Comparison of ENCODE assay signal across 20 mouse cellular contexts in genomic region chr2:62557417-62557816, GRCm38 (mm10). TPM values are rescaled to one million over a fixed set of nuclear protein-coding genes. Genes with fewer than 3 reads are reported as not detected.
DNase-seq lines count a peak whose midpoint lies in the region; ATAC-seq and TF ChIP-seq lines count a peak whose summit lies in the region.
"Had no signal": no experiment of that assay in that cellular context is flagged by ENCODE, and none has a peak within 500 bp of the region (broad histone marks: within the 10 kb centered on the region; RNA-seq: fewer than 3 reads in every experiment).

No protein-coding gene starts in this region.

- no peaks in the 10 kb centered on the region for H3K27me3 ChIP-seq in hindbrain, postnatal 0 days (ENCODE audit: insufficient read depth, low read length)
- H3K27me3 ChIP-seq in hindbrain, embryonic 10.5 days (ENCODE audit: insufficient read depth, poor library complexity, severe bottlenecking) = no peaks in the 10 kb centered on the region
- H3K27me3 ChIP-seq in thymus, adult 2 months (ENCODE audit: control insufficient read depth, insufficient read depth, low read length) = no peaks in the 10 kb centered on the region
- H3K27me3 ChIP-seq: kidney, embryonic 15.5 days; liver, embryonic 15.5 days had no signal

- H3K9me3 ChIP-seq in hindbrain, postnatal 0 days (ENCODE audit: low read length) = no peaks in the 10 kb centered on the region
- H3K9me3 ChIP-seq in hindbrain, embryonic 10.5 days = no peaks in the 10 kb centered on the region
- H3K9me3 ChIP-seq: heart, embryonic 10.5 days; kidney, embryonic 15.5 days; limb, embryonic 10.5 days; liver, embryonic 15.5 days had no signal

- no peak for TF ChIP-seq POLR2A in thymus, adult 2 months (IDR thresholded peaks at IDR 0.05; ENCODE audit: control insufficient read depth, extremely low read depth, insufficient read depth, low read length, poor library complexity)
- TF ChIP-seq POLR2A in brain, embryonic 14.5 days (IDR thresholded peaks at IDR 0.05; ENCODE audit: borderline replicate concordance, extremely low read depth, insufficient read depth, insufficient read length, poor library complexity, severe bottlenecking) = no peak

- DNase-seq in hindbrain, postnatal 0 days (ENCODE audit: low spot score) = no peak
- DNase-seq in hindbrain, embryonic 10.5 days (ENCODE audit: low spot score) = no peak
- peak; percentile 12 for DNase-seq in thymus, postnatal 4 days
- DNase-seq in thymus, adult 2 months = no peak
- no peak for DNase-seq in brain, embryonic 14.5 days (ENCODE audit: low read depth)
- no peak for DNase-seq in kidney, postnatal 10 days
- no peak for DNase-seq in urinary bladder, adult 18-20 months (ENCODE audit: low spot score in 2 of 2)
- DNase-seq in urinary bladder, postnatal 10 days (ENCODE audit: low spot score) = no peak
- DNase-seq: adrenal gland, adult 8-10 months; cerebellum, postnatal 14 days; gastrocnemius, postnatal 14 days; heart, postnatal 14 days; lung, postnatal 4 days; midbrain, embryonic 14.5 days had no signal

- peak; percentile 30; the same call in 1 of the 2 replicates for TF ChIP-seq CTCF in hindbrain, postnatal 0 days (IDR thresholded peaks at IDR 0.05; ENCODE audit: low read depth)
- TF ChIP-seq CTCF in thymus, adult 2 months (IDR thresholded peaks at IDR 0.05; ENCODE audit: borderline replicate concordance, control insufficient read depth, extremely low read depth, insufficient read depth, low read length, poor library complexity) = no peak
- TF ChIP-seq CTCF in brain, embryonic 14.5 days (IDR thresholded peaks at IDR 0.05; ENCODE audit: borderline replicate concordance, extremely low read depth, insufficient read depth, insufficient read length) = peak; percentile 8; the same call in 1 of the 2 replicates

- ATAC-seq in hindbrain, postnatal 0 days = no peak

- no peaks in the 10 kb centered on the region for H3K4me1 ChIP-seq in hindbrain, postnatal 0 days (ENCODE audit: insufficient read depth, low read length)
- H3K4me1 ChIP-seq in hindbrain, embryonic 10.5 days (replicated peaks) = no peaks in the 10 kb centered on the region
- no peaks in the 10 kb centered on the region for H3K4me1 ChIP-seq in thymus, adult 2 months (replicated peaks; ENCODE audit: control insufficient read depth, insufficient read depth, low read length)
- H3K4me1 ChIP-seq: embryonic facial prominence, embryonic 10.5 days; heart, embryonic 10.5 days; kidney, embryonic 15.5 days; limb, embryonic 10.5 days; liver, embryonic 15.5 days had no signal

- H3K27ac ChIP-seq in hindbrain, postnatal 0 days = no peak overlapping the region
- H3K27ac ChIP-seq in hindbrain, embryonic 10.5 days = no peak overlapping the region
- no peak overlapping the region for H3K27ac ChIP-seq in thymus, adult 2 months (ENCODE audit: control insufficient read depth, insufficient read depth, low read length)
- H3K27ac ChIP-seq: embryonic facial prominence, embryonic 10.5 days; heart, embryonic 10.5 days; kidney, embryonic 15.5 days; limb, embryonic 10.5 days; liver, embryonic 15.5 days had no signal

- H3K36me3 ChIP-seq in hindbrain, postnatal 0 days (ENCODE audit: insufficient read depth, low read length) = no peaks in the 10 kb centered on the region
- no peaks in the 10 kb centered on the region for H3K36me3 ChIP-seq in hindbrain, embryonic 10.5 days
- H3K36me3 ChIP-seq in thymus, adult 2 months (ENCODE audit: control insufficient read depth, insufficient read depth, low read length) = no peaks in the 10 kb centered on the region
- H3K36me3 ChIP-seq: embryonic facial prominence, embryonic 10.5 days; heart, embryonic 10.5 days; kidney, embryonic 15.5 days; limb, embryonic 10.5 days; liver, embryonic 15.5 days had no signal

- H3K4me2 ChIP-seq in hindbrain, postnatal 0 days (ENCODE audit: low read depth, low read length) = no peak overlapping the region
- H3K4me2 ChIP-seq: kidney, embryonic 15.5 days; liver, embryonic 15.5 days had no signal

- 77% methylated on average over 2 of the region's 2 CpGs for WGBS in hindbrain, postnatal 0 days
- WGBS in hindbrain, embryonic 10.5 days = 76% methylated on average over 2 of the region's 2 CpGs
- WGBS in thymus, adult 2 months = 93% methylated on average over 2 of the region's 2 CpGs

- H3K4me3 ChIP-seq in hindbrain, postnatal 0 days (ENCODE audit: low read length) = no peak overlapping the region
- H3K4me3 ChIP-seq in hindbrain, embryonic 10.5 days = no peak overlapping the region
- H3K4me3 ChIP-seq in thymus, adult 2 months (ENCODE audit: control insufficient read depth, insufficient read depth, low read length) = no peak overlapping the region
- H3K4me3 ChIP-seq: embryonic facial prominence, embryonic 10.5 days; erythroblast, embryonic 14.5 days; heart, embryonic 10.5 days; kidney, embryonic 15.5 days; limb, embryonic 10.5 days; liver, embryonic 15.5 days had no signal

- no peak overlapping the region for H3K9ac ChIP-seq in hindbrain, postnatal 0 days (replicated peaks; ENCODE audit: low read length)
- H3K9ac ChIP-seq: kidney, embryonic 15.5 days; liver, embryonic 15.5 days had no signal

RNA-seq across cellular contexts. Expression of gene Fap, which starts 16.5 kb away (rescaled TPM):
- total RNA-seq in hindbrain, postnatal 0 days (2014; rRNA removed) = 0.31 and 2.1 TPM in 2 replicates
- 0.82 and 0.99 TPM in 2 replicates for polyA plus RNA-seq in hindbrain, postnatal 0 days (2015; fragmentation: Nextera tagmentation; extraction: Ambion mirVana)
- 3.0 and 3.1 TPM in 2 replicates for polyA plus RNA-seq in hindbrain, embryonic 10.5 days (2016; fragmentation: Nextera tagmentation; extraction: Ambion mirVana)
- 0.58 and 0.60 TPM in 2 replicates for polyA plus RNA-seq in thymus, adult 2 months (2012; rRNA removed)
- polyA plus RNA-seq in brain, embryonic 14.5 days (2012; rRNA removed) = 1.0 and 1.7 TPM in 2 replicates
- polyA plus RNA-seq: erythroblast, embryonic 14.5 days had no signal
